Mouse (Mus musculus) hindbrain, embryonic 14.5 days (tissue): ENCODE measurements around the gene Ptprn2. TPM values are rescaled to one million over a fixed set of nuclear protein-coding genes. Genes with fewer than 3 reads are reported as not detected.

Source experiments
- ATAC-seq: fragments of 200-750 bp; cut with Nextera tagmentation; 2 replicates; pipeline ENCODE4 v1.8.0; 2017; ENCODE audit warnings: moderate number of reproducible peaks, mild to moderate bottlenecking, moderate TSS enrichment, moderate library complexity; ENCODE audit not compliant: low FRiP score
- DNase-seq: peaks from one replicate; pipeline ENCODE4 v3.0.0-alpha.2; 2015; ENCODE audit warnings: low spot score
- H3K27ac ChIP-seq: fragments of 300-500 bp; sonication (generic); 2 replicates; pipeline ENCODE4 v1.5.1; 2014; ENCODE audit warnings: mild to moderate bottlenecking, moderate library complexity
- H3K27me3 ChIP-seq: fragments of 300-500 bp; sonication (generic); 2 replicates; pipeline ENCODE4 v1.6.1; 2014; ENCODE audit warnings: mild to moderate bottlenecking, low read length, mixed read lengths; ENCODE audit not compliant: control insufficient read depth, insufficient read depth
- H3K36me3 ChIP-seq: fragments of 300-500 bp; sonication (generic); replicated peaks from 2 replicates; pipeline ENCODE4 v1.6.1; 2014; ENCODE audit not compliant: control insufficient read depth, insufficient read depth
- H3K4me1 ChIP-seq: fragments of 300-500 bp; sonication (generic); replicated peaks from 2 replicates; pipeline ENCODE4 v1.6.1; 2014; ENCODE audit warnings: antibody characterized with exemption, low read length, mixed read lengths; ENCODE audit not compliant: control insufficient read depth, insufficient read depth
- H3K4me2 ChIP-seq: fragments of 300-500 bp; sonication (generic); replicated peaks from 2 replicates; pipeline ENCODE4 v1.6.1; 2014; ENCODE audit warnings: mild to moderate bottlenecking, moderate library complexity
- H3K4me3 ChIP-seq: fragments of 300-500 bp; sonication (generic); replicated peaks from 2 replicates; pipeline ENCODE4 v1.5.1; 2014; ENCODE audit warnings: mild to moderate bottlenecking, low read length
- H3K9ac ChIP-seq: fragments of 300-500 bp; sonication (generic); 2 replicates; pipeline ENCODE4 v1.6.1; 2014
- H3K9me3 ChIP-seq: fragments of 300-500 bp; sonication (generic); 2 replicates; pipeline ENCODE4 v1.6.1; 2016; ENCODE audit warnings: low read length; ENCODE audit not compliant: control insufficient read depth
- WGBS: fragments of 180-500 bp; shearing (Covaris S2); extraction: QIAGEN DNeasy Blood & Tissue Kit; methylation state at CpG from one replicate; pipeline ENCODE4 v1.1.7; 2014; 5-methylcytosine and 5-hydroxymethylcytosine counted together
- polyA plus RNA-seq: library from polyadenylated mRNA; unstranded; fragments of >200 nt; fragmentation: Nextera tagmentation; extraction: Ambion mirVana; gene quantifications from 2 replicates; pipeline ENCODE4 v1.2.1, GENCODE M21; 2014

Ptprn2 gene
- polyA plus RNA-seq, 1 experiment from 2014 or later, result 17.5 TPM

GRCm38 (mm10) chr12:116550031-116550430, 64.5 kb downstream of the Ptprn2 start:
- no peaks in the 10 kb centered on the region for H3K4me1 ChIP-seq
- ATAC-seq (no peak; the same call in 1 of the 2 replicates), DNase-seq (no peak)
- no peaks in the 10 kb centered on the region for H3K9me3 ChIP-seq
- H3K4me2 ChIP-seq, result no peak overlapping the region
- H3K27ac ChIP-seq, result no peak overlapping the region
- no peaks in the 10 kb centered on the region for H3K36me3 ChIP-seq
- no peak overlapping the region for H3K4me3 ChIP-seq
- WGBS, result 68% methylated on average over 1 of the region's 1 CpGs
- no peaks in the 10 kb centered on the region for H3K27me3 ChIP-seq
- no peak overlapping the region for H3K9ac ChIP-seq

GRCm38 (mm10) chr12:116551516-116551915, 66.0 kb downstream of the Ptprn2 start:
- H3K27ac ChIP-seq, result no peak overlapping the region
- peak; percentile 55; the same call in 1 of the 2 replicates for ATAC-seq
- no peaks in the 10 kb centered on the region for H3K9me3 ChIP-seq
- H3K4me1 ChIP-seq, result no peaks in the 10 kb centered on the region
- no peak overlapping the region for H3K4me3 ChIP-seq
- 68% methylated on average over 7 of the region's 7 CpGs for WGBS
- no peak overlapping the region for H3K9ac ChIP-seq
- H3K27me3 ChIP-seq, result no peaks in the 10 kb centered on the region
- H3K4me2 ChIP-seq, result no peak overlapping the region
- H3K36me3 ChIP-seq, result no peaks in the 10 kb centered on the region
- no peak for DNase-seq

GRCm38 (mm10) chr12:116552306-116552705, 66.8 kb downstream of the Ptprn2 start:
- Histone ChIP-seq H3K4me1 (no peaks in the 10 kb centered on the region), H3K27ac (no peak overlapping the region), H3K36me3 (no peaks in the 10 kb centered on the region), H3K9ac (no peak overlapping the region), H3K4me3 (no peak overlapping the region), H3K4me2 (no peak overlapping the region), H3K27me3 (no peaks in the 10 kb centered on the region), H3K9me3 (no peaks in the 10 kb centered on the region)
- 87% methylated on average over 2 of the region's 2 CpGs for WGBS
- DNase-seq, result no peak
- no peak for ATAC-seq

- no peaks in the 10 kb centered on the region for H3K36me3 ChIP-seq
- H3K4me1 ChIP-seq, result no peaks in the 10 kb centered on the region
- no peak overlapping the region for H3K4me3 ChIP-seq
- no peak for DNase-seq
- no peaks in the 10 kb centered on the region for H3K9me3 ChIP-seq
- ATAC-seq, result no peak
- no peak overlapping the region for H3K27ac ChIP-seq
- H3K9ac ChIP-seq, result no peak overlapping the region
- no peak overlapping the region for H3K4me2 ChIP-seq
- no peaks in the 10 kb centered on the region for H3K27me3 ChIP-seq
These were observed 67.8 kb downstream of the Ptprn2 start for GRCm38 (mm10) chr12:116553361-116553760.

DNA sequence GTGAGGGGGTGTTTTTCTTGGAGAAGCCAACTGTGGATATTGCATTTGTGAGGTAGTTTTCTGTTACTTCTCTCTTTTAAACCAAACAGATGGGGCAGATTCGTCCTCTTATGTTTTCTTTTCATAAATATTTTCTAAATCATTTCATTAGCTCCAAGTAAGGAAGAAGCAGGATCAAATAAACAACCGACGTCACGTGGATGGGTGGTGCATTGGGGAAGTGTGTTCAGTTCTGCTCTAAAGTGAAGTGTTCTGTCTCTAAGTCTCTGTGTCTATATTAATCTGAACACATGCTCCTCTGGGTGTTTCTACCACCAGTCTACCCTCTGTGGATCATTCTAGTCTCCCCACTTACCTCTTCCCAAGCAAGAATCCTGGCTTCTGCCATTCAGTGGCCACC, 70.4 kb downstream of the Ptprn2 start:
- H3K4me1 ChIP-seq, result no peaks in the 10 kb centered on the region
- no peak overlapping the region for H3K4me3 ChIP-seq
- H3K4me2 ChIP-seq, result no peak overlapping the region
- DNase-seq (no peak), ATAC-seq (no peak)
- no peak overlapping the region for H3K27ac ChIP-seq
- WGBS, result 76% methylated on average over 4 of the region's 4 CpGs
- no peaks in the 10 kb centered on the region for H3K27me3 ChIP-seq
- no peak overlapping the region for H3K9ac ChIP-seq
- no peaks in the 10 kb centered on the region for H3K36me3 ChIP-seq
- H3K9me3 ChIP-seq, result no peaks in the 10 kb centered on the region

DNA sequence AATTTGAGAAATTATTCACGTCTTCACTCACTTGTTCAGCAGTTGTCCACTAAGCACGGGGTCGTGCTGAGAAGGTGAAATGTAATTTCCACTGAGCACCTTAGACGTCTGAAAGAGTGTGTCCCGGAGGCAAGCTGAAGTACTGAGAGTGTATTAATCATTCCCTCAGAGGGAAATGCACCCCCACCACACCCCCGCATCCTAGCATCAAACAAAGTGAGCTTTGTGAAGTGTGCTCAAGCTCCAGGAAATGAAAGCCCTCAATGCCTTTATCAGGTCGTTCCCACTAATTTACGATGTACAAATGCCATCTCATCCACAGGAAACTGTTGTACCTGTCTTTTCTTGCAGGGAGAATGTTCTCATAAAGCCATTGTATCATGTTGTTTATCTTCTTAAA, 78.9 kb downstream of the Ptprn2 start:
- no peak for ATAC-seq
- Histone ChIP-seq H3K27me3 (no peaks in the 10 kb centered on the region), H3K9ac (no peak overlapping the region), H3K4me2 (no peak overlapping the region), H3K4me1 (no peaks in the 10 kb centered on the region), H3K36me3 (no peaks in the 10 kb centered on the region), H3K27ac (no peak overlapping the region), H3K9me3 (no peaks in the 10 kb centered on the region), H3K4me3 (no peak overlapping the region)
- no peak for DNase-seq
- 82% methylated on average over 8 of the region's 8 CpGs for WGBS

DNA sequence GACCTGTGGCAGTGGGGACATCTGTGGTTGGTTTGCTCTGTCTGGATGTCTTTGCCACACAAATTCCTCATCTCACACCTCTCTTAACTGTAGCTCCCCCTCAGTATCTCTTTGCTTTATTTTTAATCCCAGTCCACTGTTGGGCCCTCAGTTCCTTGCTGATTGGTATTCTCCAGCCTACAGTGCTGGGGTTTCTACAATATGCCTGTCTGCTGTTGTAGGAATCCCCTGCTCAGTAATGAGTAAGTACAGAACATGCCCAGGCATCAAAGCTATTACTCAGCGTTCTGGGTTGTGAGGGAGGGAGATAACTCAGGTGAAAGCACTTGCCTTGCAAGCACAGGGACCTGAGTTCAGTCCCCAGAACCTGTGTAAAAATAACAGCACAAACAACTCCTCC, 81.2 kb downstream of the Ptprn2 start:
- Histone ChIP-seq H3K4me2 (no peak overlapping the region), H3K36me3 (no peaks in the 10 kb centered on the region), H3K4me1 (no peaks in the 10 kb centered on the region), H3K27ac (no peak overlapping the region), H3K9me3 (no peaks in the 10 kb centered on the region), H3K9ac (no peak overlapping the region), H3K4me3 (no peak overlapping the region), H3K27me3 (no peaks in the 10 kb centered on the region)
- DNase-seq (no peak), ATAC-seq (no peak)
- WGBS, result 77% methylated on average over 1 of the region's 1 CpGs

DNA sequence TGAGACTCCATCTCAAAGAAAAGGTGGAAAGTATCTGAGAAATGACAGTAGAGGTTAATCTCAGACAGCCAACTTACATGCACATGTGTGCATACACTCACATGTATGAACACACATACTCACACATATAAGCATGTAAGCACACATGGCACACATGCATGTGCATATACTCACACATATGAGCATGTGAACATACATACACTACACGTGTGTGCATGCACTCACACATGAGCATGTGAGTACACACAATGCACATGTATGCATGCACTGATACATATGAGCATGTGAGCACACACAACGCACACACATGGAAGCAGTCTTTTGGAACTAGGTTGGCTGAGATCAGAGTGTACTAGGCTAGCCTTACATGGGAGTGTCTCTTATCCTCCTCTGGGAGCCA, 81.7 kb downstream of the Ptprn2 start:
- Histone ChIP-seq H3K4me1 (no peaks in the 10 kb centered on the region), H3K9ac (no peak overlapping the region), H3K36me3 (no peaks in the 10 kb centered on the region), H3K9me3 (no peaks in the 10 kb centered on the region), H3K27me3 (no peaks in the 10 kb centered on the region), H3K4me3 (no peak overlapping the region), H3K4me2 (no peak overlapping the region), H3K27ac (no peak overlapping the region)
- DNase-seq, result no peak
- no peak for ATAC-seq
- WGBS, result 89% methylated on average over 2 of the region's 2 CpGs

GRCm38 (mm10) chr12:116569568-116569967, 84.0 kb downstream of the Ptprn2 start:
- 53% methylated on average over 1 of the region's 1 CpGs for whole genome bisulfite sequencing
- no peaks in the 10 kb centered on the region for H3K9me3 ChIP-seq

DNA sequence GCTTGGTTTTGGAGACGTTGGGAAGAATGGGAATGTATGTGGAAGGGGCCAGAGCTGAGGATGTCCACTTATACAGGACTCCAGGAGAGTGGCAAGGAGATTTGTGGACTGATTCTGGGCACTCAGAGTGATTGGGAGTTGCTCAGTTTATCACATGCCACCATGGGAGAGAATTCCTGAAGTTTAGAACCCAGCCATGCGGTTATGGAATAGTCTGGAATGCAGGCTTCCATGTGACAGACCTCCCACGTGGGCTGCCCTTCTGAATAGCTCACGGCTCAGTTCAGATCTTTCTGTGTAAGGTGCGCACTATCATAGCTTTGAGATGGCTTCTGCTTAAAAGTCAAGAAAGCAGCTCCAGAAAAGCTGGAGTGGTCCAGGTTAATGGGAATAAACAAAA, 88.6 kb downstream of the Ptprn2 start:
- no peaks in the 10 kb centered on the region for H3K9me3 ChIP-seq
- H3K4me2 ChIP-seq, result no peak overlapping the region
- ATAC-seq, result no peak
- peak overlapping the region; percentile 71; the same call in 1 of the 2 replicates for H3K27ac ChIP-seq
- no peaks in the 10 kb centered on the region for H3K27me3 ChIP-seq
- 0 out of 2 replicates have a peak, but pooled peaks cover 4% of the 10 kb centered on the region for H3K4me1 ChIP-seq
- no peak overlapping the region for H3K4me3 ChIP-seq
- H3K9ac ChIP-seq, result no peak overlapping the region
- no peaks in the 10 kb centered on the region for H3K36me3 ChIP-seq
- DNase-seq, result no peak
- 72% methylated on average over 5 of the region's 5 CpGs for whole genome bisulfite sequencing

More at GRCm38 (mm10) chr12:116569568-116569967, 84.0 kb downstream of the Ptprn2 start:
- no peaks in the 10 kb centered on the region for H3K4me1 ChIP-seq
- DNase-seq, result no peak
- no peak overlapping the region for H3K27ac ChIP-seq
- ATAC-seq, result no peak
- H3K4me2 ChIP-seq, result no peak overlapping the region
- H3K9ac ChIP-seq, result no peak overlapping the region
- H3K4me3 ChIP-seq, result no peak overlapping the region
- H3K27me3 ChIP-seq, result no peaks in the 10 kb centered on the region
- H3K36me3 ChIP-seq, result no peaks in the 10 kb centered on the region
